Mouse (Mus musculus) small intestine, adult 2 months (tissue): Measurements from ENCODE around the gene Ttc28.

Experiments used
- CTCF ChIP-seq: fragments of 200-500 bp; IDR thresholded peaks from 2 replicates; pipeline ENCODE4 v1.5.1; 2012; ENCODE audit warnings: low read depth, mild to moderate bottlenecking, control low read depth, inconsistent platforms, low read length, moderate library complexity, mixed read lengths; ENCODE audit not compliant: insufficient replicate concordance, insufficient read length; ENCODE audit errors: extremely low read depth
- POLR2A ChIP-seq: fragments of 200-500 bp; IDR thresholded peaks from 2 replicates; pipeline ENCODE4 v1.6.1; 2012; ENCODE audit warnings: low read depth, mild to moderate bottlenecking, control low read depth, inconsistent platforms, low read length, moderate library complexity

DNA sequence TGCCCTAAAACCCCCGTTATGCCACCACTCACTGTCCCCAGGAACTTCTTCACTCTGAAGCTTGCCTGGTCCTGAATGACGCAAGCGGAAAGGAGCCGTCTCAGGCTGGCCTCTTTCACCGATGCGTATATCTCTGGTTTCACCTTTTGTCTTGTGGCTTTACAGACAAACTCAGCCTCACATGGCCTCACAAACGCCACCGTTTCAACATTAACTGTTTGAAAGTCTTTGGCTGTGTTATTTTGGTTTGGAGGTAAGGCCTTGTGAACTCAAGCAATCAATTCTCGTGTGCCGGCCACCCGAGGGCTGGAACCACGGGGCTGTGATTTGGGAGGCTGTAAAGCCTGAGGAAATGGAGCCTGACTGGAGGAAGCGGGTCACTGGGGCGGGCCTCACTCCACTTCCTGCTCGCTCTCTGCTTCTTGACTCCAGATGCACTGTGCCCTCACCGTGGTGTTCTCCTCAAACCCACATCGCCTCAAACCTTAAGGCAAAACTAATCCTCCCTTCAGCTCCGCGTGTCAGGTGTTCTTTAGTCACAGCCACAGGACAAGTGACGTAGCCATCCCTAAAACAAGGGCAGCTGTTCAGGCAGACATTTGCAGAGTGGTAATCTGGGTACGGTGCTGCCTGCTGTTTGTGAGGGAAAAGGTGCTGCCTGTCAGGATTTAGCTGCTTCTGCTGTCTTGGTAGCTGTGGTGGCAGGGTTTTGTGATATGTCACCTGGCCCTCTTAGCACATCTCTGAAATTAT, 298.9 kb downstream of the Ttc28 start:
- TF ChIP-seq CTCF (no peak), POLR2A (no peak)
